Mouse (Mus musculus) urinary bladder, adult 2 months (tissue): ENCODE data around the gene Rassf5. TPM values are rescaled to one million over a fixed set of nuclear protein-coding genes. Genes with fewer than 3 reads are reported as not detected.
"Not testable (repeated sequence)": the region's sequence is repeated elsewhere in the genome, so short reads cannot be mapped to it uniquely, and the experiment has no call there.

Experiments used
- DNase-seq: peaks from one replicate; pipeline ENCODE4 v3.0.0; 2022; ENCODE audit warnings: low spot score
- polyA plus RNA-seq: library from polyadenylated mRNA; depleted of rRNA; stranded (reverse); fragments of >200 nt; gene quantifications from 2 replicates; pipeline ENCODE4 v1.2.3, GENCODE M21; 2012

Gene Rassf5
- polyA plus RNA-seq, 1 experiment: 12.2 TPM

DNA sequence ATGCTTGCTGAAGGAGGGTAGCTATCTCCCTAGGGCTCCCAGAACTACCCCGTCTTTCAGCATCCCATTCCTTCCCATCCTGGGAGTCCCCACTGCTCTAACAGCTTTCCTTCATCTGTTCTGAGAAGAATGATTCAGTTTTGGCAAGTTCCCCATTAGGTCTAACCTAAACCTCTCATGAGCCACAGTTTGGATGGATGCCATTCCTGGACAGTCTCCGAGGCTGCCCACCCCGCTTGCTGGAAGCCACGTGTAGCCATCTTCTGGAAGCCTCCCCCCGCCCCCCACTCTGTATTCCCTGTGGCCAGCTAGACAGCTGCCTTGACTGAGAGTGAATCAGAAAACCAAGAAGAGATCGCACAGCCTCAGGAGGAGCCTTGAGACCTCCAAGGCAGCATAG is 12.2 kb upstream of the Rassf5 start:
- no peak for DNase-seq

DNA sequence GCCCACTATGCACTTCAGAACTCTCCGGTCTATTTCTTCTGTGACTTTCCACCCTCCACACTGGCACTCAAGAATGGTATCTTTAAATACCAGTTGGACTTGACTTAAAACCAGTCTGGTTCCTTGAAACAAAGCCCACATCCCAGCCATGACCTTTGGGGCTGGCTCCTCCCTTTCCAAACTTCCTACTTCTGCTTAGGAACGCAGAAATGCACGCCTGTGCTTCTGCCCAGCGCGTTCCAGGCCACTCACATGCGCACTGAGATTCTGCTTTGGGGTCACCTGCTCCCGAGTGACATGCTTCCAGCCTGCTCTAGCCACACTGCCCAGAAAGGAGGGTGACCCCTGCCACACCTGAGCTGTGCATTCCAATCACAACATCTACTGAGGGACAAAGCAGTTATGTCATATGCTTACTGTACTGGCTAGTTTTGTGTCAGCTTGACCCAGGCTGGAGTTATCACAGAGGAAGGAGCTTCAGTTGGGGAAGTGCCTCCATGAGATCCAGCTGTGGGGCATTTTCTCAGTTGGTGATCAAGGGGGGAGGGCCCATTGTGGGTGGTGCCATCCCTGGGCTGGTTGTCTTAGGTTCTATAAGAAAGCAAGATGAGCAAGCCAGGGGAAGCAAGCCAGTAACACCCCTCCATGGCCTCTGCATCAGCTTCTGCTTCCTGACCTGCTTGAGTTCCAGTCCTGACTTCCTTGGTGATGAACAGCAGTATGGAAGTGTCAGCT is 7.6 kb upstream of the Rassf5 start:
- not testable (repeated sequence) for DNase-seq

DNA sequence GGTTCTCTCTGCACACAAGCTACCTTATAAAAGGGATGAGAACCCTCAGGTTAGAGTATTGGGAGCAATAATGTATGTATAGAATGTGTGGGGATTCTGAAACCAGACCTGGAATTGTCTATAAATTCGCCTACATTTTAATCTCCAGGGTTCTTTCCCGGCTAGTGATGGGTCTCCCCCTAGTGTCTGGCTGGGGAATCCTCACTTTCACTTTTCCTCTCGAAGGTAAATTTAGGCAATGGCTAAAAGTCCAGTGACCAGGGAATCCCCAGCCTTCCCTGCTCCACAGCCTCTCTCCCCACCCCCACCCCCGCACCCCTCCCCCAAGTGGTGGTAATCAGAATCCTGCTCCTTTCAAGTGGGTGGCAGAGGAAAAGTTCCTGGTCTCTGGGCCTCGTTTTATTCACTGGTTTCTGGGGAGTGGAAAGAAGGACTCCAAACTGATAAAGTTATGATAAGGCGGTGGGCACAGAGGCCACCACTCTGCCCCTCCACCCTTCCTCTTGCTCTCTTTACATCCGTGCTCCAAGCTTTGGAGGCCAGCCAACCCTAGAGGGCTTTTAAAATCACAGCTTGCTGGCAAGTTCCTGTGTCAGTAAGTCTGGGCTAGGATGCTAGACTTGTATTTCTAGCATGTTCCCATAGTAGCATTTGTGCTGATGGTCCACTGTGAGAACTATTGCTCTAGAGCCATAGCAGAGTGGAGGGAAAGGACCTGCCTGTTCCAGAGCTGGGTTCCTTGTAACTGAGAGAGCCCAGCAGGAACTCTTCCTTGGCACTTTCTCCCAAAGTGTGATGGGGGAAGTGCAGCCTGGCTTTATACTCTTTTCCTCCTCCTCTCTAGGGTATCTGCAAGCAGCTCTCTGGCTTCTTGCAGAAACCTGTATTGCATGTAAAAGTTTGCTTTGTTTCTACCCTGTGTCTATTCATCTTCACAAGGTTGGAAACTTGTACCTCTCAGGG is 1.7 kb upstream of the Rassf5 start:
- DNase-seq: peak; percentile 18

GRCm38 (mm10) chr1:131245926-131246325 is 868 bp upstream of the Rassf5 start:
- peak; percentile 32 for DNase-seq

- peak; percentile 42 for DNase-seq
Measured at GRCm38 (mm10) chr1:131244536-131245088, 446 bp downstream of the Rassf5 start.

DNA sequence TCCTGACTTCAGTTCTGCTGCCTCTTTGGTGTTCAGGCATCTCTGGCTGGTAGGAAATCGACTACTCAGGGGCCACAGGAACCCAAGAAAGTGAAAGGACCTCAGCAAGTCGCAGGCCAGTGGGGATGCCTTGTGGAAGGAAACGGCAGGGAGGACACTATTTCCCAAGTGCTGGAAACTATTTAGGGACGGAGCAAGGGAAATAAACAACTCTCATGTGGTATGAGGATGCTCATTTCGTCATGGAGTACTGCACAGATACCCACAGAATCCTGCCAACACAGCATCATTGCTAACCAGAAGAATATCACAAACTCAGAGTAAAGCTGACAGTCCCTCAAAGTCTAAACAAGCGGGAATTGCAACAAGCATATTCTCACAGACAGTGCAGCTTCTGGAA is 2.1 kb downstream of the Rassf5 start:
- no peak for DNase-seq

DNA sequence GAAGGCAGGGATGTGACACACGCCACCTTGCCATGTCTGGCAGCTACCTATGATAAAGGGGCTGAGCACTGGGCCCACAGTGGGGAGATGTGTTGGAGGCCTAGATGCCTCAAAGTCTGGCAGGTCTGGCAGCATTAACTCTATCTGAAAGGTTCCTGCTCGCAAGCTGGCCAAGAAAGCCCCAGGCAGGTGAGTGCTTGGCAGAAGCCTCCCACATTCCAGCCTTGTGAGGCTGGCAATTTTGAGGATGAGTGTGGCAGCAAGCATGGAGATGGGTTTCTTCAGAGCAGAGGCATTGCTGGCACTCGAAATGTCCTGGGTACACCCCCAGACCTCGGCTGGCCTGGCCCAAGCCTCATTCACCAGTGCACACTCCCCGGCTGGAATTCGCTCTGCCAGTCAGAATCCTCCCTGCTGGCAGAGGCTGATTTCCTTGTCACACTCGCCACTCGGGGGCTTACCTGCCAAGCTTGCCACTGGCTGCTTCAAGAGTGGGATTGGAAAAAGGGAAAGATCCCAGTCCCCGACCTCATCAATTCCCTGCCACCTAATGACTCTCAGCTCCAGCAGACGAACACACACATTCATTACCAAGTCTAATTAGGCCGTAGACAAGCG is 5.4 kb downstream of the Rassf5 start:
- DNase-seq: no peak

DNA sequence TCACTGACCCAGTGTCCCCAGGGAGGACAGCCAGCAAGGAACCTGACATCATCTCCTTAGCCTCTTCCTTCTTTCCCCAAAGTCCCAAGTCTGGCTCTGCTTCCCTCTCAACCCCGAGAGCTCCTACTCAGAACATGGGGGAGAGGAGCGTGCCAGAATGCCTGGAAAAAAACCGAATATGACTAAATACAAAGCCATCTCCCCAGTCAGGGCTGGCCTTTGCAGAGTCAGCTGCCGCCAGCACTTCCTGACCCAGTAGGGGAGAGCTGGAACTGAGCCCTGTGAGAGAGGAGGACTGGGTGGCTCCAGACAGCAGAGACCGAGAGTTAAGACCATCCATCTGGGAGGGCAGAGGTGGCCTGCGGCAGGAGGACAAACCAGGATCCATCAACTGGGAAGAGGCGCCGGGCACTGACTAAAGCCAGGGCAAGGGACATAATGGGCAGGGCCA is 6.1 kb downstream of the Rassf5 start:
- DNase-seq: peak; percentile 46

DNA sequence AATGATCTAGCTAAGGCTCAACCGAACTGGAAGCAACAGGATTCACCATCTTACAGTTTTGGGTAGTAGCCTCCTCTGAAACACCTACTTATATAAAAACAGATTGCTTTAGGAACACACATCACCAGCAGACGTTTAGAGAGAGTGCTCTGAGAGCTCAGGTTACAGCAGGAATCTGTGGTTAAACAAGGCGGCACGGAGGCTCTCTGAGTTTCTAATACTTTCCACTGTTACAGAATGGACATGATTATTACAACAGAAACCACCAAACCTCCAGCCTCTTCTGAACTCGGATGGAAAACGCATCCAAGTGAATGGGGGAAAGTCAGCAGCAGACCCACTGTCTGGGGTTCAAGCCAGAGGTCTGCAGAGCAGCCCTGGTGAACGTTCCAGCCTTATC is 9.0 kb downstream of the Rassf5 start:
- no peak for DNase-seq

DNA sequence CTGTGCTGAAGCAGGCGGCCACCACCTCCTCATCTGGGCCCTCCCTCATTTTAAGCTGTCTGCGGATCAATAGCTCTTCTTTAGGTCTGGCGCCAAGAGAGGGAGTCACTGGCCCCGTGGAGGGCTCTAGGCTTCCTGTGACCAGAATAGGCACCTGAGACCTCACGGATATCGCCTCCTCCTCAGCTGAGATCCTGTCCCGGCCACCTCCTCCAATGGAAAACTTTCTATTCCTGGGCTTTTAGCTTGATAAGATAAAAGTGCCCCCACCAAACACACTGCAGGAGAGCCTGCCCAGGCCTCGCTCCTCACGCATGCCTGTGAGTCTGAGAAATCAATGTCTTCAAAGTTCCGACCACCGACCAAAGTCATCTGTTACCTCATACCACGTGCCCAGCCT is 11.5 kb downstream of the Rassf5 start:
- DNase-seq: no peak

GRCm38 (mm10) chr1:131228659-131229058 is 16.4 kb downstream of the Rassf5 start:
- DNase-seq: no peak

GRCm38 (mm10) chr1:131228225-131228624 is 16.8 kb downstream of the Rassf5 start:
- no peak for DNase-seq

GRCm38 (mm10) chr1:131224848-131225471 is 20.1 kb downstream of the Rassf5 start:
- DNase-seq: no peak

DNA sequence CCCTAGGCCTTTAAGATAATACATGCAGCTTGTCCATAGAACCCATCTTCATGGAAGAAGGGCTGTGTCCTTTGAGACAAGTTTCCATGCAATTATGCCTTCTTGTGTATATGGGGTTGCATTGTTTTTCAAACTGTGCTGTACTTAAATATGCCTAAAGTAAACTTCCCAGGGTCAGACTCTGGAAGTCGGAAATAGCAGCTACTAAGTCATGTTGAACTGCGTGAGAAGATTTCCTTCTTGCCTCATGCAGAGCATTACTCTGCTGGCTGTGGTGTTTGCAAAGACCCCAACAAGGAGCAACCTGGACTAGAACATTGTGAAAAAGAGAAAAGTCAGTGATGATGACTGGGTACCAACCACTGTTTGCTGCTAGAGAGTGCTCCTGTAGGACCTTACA is 21.7 kb downstream of the Rassf5 start:
- DNase-seq: no peak

- no peak for DNase-seq
Measured at GRCm38 (mm10) chr1:131221822-131222590, 23.1 kb downstream of the Rassf5 start.

DNA sequence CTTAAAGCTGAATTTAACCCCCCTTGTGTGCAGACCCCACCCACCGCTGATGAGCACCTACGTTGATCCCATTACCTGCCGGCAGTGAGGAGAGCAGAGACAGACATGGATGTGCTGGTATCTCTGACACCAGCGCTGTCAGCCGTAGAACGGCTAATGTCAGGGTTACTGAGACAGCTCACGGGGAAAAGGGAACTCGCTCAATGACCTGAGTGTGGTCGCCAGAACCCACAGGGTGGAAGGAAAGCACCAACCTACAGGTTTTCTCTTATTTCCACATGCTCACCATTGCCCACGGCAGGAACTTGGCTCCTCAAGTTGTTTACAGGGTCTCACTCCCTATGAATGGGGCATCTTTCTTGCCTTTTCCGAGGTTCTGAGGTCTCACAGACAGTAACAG is 26.1 kb downstream of the Rassf5 start:
- no peak for DNase-seq

DNA sequence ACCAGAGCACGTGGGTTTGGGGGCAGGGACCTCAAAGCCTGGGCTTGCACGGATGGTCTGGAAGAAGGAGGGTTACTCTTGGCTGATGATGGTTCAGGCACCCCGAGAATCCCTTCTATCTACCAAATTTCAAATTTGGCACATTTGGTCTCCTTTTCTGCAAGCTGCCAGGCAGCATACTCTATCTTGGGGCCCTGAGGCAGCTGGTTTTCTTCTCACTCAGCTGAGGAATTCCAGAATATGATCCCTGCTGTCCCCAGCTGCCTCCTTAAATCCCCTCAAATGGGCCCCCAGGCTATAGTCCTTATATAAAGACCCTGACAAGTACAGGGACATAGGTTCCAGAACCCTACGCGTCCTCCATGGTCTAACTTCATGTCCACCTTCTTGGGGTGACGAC is 31.7 kb downstream of the Rassf5 start:
- DNase-seq: no peak

DNA sequence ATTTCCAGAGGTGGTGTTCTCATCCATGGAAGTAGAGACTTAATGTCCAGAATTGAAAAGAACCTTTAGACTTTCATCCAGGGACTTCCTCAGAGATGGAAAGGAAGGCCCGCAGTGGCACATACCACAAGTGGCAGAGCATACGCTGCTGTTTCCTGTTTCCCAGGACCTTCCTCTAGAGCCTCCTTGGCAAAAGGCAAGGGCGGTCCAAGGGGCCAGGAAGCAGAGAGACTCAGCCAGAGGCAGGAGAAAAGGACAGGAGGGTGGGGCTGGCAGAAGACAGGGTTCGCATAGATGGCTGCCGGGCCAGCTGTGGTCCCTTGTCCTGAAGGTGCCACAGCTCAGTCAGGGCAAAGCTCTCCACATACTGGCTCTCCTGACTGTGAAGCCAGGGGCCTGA is 32.1 kb downstream of the Rassf5 start:
- no peak for DNase-seq

DNA sequence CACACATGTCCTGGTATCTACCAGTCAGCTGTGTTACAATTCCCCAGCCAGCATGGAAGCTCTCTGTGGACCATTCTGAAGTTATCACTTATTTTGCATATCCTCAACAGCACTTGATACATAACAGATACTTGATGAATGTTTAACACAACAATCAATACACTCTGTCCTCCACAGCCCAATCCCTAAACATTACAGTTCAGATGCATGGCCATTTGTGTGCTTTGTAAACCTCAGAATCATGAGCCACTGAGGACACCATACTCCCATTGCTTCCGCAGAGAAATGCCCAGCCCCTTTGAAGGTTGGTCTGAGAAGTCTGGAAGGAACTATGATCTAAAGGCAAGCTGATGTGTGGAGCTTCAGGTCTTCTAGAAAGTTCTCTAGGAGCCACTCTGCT is 33.4 kb downstream of the Rassf5 start:
- no peak for DNase-seq

DNA sequence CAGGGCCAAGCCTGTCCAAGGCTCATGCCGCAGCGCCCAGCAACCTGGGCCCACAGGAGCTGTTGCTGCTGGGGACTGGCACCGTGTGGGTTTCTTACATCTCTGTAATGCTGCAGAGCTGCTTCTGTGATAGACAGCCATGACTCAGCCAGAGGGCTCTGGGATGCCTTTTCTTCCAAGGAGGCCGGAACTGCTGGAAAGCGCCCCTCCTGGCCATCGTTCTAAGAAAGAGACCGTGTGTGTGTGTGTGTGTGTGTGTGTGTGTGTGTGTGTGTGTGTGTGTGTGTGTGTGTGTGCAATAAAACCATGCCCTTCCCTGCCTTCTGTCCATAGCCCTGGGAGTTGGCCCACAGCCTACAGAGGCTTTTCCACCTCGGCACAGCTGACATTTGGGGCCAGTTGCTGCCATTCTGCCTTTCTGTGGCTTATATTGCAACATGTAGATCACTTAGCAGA is 35.1 kb downstream of the Rassf5 start:
- no peak for DNase-seq

GRCm38 (mm10) chr1:131208800-131209199 is 36.3 kb downstream of the Rassf5 start:
- no peak for DNase-seq
